Mouse (Mus musculus) testis, adult 2 months (tissue): Measurements from ENCODE around the gene Olfr212.

Source experiments
- CTCF ChIP-seq: fragments of 200-500 bp; IDR thresholded peaks from 2 replicates; pipeline ENCODE4 v1.5.1; 2012; ENCODE audit warnings: low read depth, mild to moderate bottlenecking, inconsistent platforms, low read length, moderate library complexity; ENCODE audit not compliant: control insufficient read depth, insufficient read depth, insufficient replicate concordance
- POLR2A ChIP-seq: fragments of 200-500 bp; IDR thresholded peaks from 2 replicates; pipeline ENCODE4 v1.6.1; 2012; ENCODE audit warnings: low read depth, mild to moderate bottlenecking, inconsistent platforms, low read length, moderate library complexity; ENCODE audit not compliant: control insufficient read depth

- no peak for TF ChIP-seq CTCF
- TF ChIP-seq POLR2A = no peak
Observed at GRCm38 (mm10) chr6:116514832-116515231, 8.5 kb downstream of the Olfr212 start.
